Mouse (Mus musculus): ENCODE data around the gene Gsg1l.
A peak's percentile ranks its signal among the peaks of the same experiment; 100 is the strongest.

Gsg1l gene

DNA sequence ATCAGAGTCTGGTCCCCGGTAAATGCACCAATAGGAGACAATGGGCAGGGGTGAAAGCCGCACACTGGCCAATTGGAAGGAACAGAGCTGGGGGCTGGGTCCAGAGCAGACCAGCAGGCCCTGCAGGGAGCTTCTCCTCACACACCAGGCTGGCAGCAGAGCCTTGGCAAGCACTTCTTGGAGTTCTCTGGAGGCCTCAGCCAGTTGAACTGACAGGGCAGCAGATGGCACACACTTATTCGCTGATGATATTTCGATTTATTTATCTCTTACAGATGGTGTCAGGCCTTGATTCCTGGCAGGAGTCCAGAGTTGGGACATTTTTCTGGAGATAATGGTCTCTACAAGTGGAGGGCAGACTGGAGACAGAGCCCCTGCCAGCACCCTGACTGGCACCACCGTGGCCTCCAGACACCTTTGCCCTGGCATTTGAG is 49.4 kb downstream of the Gsg1l start:
- ATAC-seq (ENCODE audit: low TSS enrichment), result no peak

DNA sequence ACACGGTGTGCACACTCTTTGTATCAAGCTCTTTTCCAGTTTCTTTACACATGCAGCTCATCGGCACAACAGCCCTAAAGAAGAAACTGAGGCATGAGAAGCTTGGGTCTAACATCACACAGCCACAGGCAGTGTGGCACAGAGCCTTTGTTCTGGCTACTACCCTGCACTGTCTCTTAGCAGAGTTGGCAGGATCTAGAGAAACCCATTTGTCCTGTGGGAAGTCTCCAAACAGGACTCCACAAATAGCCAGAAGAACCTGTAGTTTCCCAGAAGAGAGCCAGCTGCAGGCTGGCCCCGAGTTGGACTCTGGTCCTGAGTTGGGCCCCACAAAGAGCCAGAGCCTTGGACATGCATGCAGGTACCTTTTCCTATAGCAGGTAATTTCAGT is 49.9 kb downstream of the Gsg1l start:
- no peak for ATAC-seq (ENCODE audit: low TSS enrichment)

GRCm38 (mm10) chr7:126031598-126032364 is 50.4 kb downstream of the Gsg1l start:
- peak; percentile 82 for ATAC-seq (ENCODE audit: low TSS enrichment)

DNA sequence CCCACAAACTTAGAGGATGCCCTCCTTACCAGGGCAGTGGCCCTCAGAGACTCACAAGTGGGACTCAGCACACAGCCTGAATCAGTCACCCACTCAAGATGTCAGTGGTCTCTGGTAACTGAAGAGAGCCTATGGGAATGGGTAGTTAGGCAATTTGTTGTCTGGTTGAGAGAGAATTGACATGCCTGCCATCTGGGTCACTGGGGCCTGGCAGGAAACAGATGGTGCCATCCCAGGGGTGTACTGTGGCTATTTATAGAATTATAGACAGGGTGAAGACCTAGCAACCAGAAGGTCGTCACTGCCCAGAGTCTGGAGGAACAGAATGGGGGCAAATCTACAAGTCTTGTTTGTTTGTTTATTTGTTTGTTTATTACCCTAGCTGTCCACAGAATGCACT is 54.8 kb downstream of the Gsg1l start:
- ATAC-seq (ENCODE audit: low TSS enrichment), result no peak

DNA sequence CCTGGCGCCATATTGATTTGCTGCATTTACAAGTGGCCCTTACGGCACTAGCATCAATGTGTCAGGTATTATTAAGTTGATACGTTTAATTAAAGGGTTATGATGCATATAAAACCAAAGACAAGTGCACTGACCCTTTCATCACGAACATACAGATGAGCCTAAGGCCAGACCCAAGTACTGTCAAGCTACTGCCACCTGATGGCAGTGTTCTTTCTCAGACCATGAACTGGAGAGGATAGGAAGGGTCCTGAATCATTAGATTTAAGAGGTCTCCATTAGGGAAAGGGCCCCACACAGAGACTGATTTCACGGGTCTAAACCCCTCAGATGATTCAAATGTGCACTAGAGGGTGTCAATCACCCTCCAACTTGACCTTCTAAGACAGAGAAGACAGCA is 55.6 kb downstream of the Gsg1l start:
- no peak for ATAC-seq (ENCODE audit: low TSS enrichment)

DNA sequence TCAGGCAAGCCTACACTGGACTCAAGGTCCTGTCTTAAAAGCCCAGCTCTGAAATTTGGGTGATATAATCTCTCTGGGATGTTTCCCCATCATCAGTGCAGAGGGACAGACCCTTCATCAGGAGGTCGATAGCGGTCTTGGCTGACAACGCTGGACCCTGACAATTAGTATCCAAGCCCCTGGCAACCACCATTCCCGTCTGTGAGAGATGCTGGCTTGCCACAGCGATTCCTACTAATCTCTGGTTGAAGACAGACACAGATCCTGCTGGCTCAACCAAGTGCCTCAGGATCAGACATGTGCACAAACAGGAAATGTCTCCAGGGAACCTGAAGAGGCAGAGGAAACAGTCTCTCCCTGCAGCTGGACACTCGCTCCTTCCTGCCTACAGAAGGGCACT is 62.2 kb downstream of the Gsg1l start:
- no peak for ATAC-seq (ENCODE audit: low TSS enrichment)

DNA sequence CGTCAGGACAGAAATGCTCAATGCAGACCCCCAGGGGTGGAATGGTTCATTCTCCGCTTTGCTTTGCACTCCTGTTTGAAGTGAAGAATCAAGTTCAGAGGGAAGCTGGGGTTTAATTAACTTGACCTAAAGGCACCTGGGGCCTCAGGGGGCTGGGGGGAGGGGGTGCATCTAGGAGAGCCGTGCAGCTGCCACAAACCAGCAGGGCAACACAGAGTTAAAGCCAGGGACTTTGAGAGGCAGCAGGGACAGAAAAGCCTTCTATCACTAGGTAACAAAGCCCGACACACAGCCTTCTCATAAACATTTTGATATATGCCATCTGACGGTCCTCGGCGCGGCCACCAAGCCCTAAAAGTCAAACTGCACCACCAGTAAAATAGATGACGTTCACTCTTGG is 62.9 kb downstream of the Gsg1l start:
- ATAC-seq (ENCODE audit: low TSS enrichment), result no peak

GRCm38 (mm10) chr7:126017455-126017854 is 64.8 kb downstream of the Gsg1l start:
- no peak for ATAC-seq (ENCODE audit: low TSS enrichment)

DNA sequence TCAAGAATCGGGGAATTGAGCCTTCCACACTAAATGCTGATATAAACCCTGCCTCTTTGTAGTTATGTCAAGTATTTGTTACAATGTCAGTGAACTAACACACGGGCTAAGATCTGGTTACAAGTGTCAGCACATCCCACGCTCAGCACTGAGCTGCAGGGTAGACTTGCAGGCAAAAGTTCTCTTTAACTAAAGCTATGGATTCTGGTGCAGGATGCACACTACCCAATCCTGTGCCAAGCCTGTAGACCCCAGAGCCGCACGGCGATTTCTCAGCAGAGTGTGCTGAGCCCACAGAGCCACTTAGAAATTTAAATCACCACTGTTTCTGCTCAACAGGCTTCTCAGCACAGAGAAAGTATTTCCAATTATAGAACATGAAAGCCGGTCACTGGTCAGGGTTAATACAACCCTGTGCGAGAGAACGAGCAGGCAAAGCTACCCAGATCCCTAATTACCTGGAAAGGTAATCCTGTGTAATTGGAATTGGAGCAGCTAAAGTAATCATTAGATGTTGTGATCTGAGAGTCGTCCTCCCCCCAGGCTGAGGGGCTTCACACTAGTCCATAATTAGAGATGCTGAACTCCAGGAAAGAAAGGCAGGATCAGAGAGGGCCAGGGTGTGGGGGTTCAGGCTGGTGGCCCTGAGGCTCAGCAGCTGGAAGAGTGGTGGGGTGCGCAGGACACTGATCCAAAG is 69.7 kb downstream of the Gsg1l start:
- no peak for ATAC-seq (ENCODE audit: low TSS enrichment)

DNA sequence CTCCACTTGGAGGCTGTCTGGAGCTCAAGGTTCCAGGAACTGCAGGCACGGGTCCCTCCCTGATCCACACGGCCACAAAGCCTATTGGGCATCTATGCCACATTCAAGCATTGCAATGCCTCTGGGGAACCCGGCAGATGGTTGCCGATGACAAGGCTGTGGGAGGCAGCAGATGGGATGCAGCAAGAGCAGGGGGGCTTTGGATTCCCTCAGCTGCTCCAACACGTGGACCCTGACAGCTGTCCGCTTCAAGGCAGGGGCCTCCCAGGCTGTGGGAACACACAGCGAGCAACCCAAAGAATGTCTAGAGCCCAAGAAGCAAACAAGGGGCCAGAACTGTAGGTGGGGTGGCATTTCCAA is 73.4 kb downstream of the Gsg1l start:
- peak; percentile 83 for ATAC-seq (ENCODE audit: low TSS enrichment)

- ATAC-seq (ENCODE audit: low TSS enrichment), result peak; percentile 21
These were observed 73.9 kb downstream of the Gsg1l start for GRCm38 (mm10) chr7:126008139-126008788.

DNA sequence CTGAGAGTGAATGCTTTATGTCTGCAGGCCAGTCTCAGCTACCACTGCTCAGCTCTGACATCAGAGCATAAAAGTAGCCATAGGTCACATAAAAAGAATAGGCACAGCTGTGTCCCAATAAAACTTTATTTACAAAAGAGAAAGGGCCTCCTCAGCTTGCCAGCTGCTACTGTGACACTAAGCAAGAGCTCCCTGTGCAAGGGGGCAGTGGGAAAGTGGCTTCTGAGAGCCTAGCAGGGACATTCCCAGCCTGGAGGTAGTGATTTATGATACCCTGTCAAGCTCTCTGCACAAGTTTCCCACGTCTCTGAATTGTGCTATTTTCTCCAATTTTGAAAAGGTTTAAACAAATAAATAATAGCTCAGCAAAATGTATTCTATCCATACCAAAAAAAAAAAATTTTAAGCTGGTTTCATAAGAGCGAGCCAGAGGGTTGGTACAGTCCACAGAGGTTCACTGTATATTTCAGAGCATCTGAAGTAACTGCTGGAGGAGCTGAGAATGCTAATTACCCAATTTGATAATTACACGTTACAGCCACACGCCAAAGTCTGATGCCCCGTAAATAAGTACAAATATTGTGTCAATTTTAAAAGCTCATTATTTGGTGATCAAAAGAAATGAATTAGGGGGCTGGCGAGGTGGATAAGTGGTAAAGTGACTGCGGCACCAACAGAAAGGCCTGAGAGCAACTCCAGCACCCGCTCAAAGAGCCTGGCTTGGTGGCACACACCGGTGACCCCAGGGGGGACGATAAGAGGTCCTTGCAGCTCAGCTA is 74.9 kb downstream of the Gsg1l start:
- ATAC-seq (ENCODE audit: low TSS enrichment), result no peak

DNA sequence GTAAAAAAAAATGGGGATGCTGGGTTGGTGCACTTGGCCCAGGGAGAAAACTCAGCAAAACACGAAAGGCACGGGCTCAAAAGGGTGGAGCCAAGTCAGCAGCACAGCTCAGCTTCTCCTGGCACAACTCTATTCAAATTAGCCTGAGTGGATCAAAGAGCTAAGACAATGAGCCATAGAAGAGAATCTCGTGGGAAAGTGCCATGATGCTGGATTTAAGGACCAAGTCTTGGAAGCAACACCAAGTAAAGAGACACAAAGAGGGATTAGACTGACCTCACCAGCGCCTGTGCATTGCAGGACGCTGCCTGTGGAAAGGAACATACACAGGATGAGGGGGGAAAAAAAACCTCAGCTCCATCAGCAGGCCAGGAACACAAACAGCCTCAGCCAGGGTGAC is 76.9 kb downstream of the Gsg1l start:
- no peak for ATAC-seq (ENCODE audit: low TSS enrichment)

- no peak for ATAC-seq (ENCODE audit: low TSS enrichment)
These were observed 80.5 kb downstream of the Gsg1l start for GRCm38 (mm10) chr7:126001683-126002082.

DNA sequence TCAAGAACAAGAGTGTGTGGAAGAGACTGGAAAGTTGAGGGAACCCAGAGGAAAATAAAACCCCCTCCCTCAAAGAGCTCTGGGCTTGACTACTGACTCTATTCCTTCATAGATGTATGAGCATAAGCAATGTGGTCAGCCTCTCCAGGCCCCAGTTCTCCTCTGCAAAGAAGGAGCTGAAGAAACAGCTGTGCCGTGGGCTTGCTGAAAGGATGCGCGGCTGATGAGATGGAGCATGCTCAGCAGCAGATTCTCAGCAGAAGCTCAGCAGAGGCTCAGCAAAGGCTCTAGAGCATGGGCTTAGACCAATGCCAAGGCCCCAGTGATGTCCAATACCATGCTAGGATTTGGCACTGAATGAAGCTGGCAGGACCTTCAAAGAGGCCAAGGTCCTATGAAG is 82.3 kb downstream of the Gsg1l start:
- ATAC-seq (ENCODE audit: low TSS enrichment), result peak; percentile 95

DNA sequence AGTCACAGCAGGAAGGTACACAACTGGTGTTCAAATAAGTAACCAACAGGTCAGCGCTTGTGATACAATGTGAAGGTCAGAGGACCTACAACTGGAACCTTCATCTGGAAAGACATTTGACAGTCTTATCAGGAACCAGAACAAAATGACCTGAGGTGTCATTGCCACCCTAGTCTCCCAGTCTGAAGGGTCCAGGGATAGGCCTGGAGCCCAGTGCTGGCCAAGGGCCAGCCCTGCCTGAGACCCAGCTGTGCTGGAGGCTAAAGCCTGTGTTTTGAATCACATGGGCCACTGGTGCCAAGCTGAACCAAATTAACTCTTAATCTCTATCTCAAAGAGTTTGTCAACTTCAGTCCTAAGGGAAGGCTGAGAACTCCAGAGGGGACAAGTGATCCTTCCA is 86.1 kb downstream of the Gsg1l start:
- ATAC-seq (ENCODE audit: low TSS enrichment), result no peak

GRCm38 (mm10) chr7:125992356-125992891 is 89.8 kb downstream of the Gsg1l start:
- ATAC-seq (ENCODE audit: low TSS enrichment), result no peak

DNA sequence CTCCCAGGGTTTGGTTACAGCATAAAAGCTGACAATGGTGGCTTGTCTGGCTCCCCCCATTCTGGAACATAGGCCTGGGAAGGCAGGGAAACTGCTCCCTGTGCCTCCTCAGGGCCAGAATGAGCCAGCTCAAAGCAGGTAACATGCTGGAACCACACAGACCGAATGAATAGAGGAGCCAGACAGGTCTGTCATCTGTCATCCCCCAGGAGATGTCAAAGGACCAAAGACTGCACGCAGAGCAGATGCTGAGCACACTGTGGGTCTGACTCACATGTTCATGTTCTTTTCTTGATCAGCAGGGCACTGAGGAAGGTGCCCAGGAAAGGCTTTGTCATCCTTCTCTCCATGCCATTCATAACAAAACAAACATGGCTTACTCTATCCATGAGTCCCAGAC is 90.4 kb downstream of the Gsg1l start:
- no peak for ATAC-seq (ENCODE audit: low TSS enrichment)

- ATAC-seq (ENCODE audit: low TSS enrichment), result no peak
These were observed 92.2 kb downstream of the Gsg1l start for GRCm38 (mm10) chr7:125989969-125990368.

- no peak for ATAC-seq (ENCODE audit: low TSS enrichment)
These were observed 92.7 kb downstream of the Gsg1l start for GRCm38 (mm10) chr7:125989489-125989888.

- ATAC-seq (ENCODE audit: low TSS enrichment), result no peak
These were observed 93.9 kb downstream of the Gsg1l start for GRCm38 (mm10) chr7:125988326-125988725.

DNA sequence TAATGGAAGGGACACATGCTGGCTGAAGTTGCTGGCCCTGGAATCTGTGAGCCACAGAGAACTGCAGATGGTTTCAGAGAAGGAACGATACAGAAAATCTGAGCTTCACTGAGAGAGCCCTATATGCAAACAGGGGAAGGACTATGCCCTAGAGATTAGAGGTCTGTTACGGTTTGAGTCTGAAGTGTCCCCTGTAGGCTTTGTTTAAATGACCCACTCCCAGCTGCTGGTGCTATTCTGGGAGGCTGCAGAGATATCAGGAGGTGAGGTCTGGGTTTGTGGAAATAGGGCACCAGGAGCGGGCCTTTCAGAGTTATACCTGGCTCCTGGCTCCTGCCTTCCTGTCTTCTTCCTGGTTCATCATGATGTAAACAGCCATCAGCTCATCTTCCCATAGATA is 95.1 kb downstream of the Gsg1l start:
- ATAC-seq (ENCODE audit: low TSS enrichment), result no peak

All from frontal cortex, adult (tissue).